Mouse (Mus musculus) small intestine, adult 2 months (tissue): ENCODE measurements around the gene AC141477.1.

Experiments
- CTCF ChIP-seq: fragments of 200-500 bp; IDR thresholded peaks from 2 replicates; pipeline ENCODE4 v1.5.1; 2012; ENCODE audit warnings: low read depth, mild to moderate bottlenecking, control low read depth, inconsistent platforms, low read length, moderate library complexity, mixed read lengths; ENCODE audit not compliant: insufficient replicate concordance, insufficient read length; ENCODE audit errors: extremely low read depth
- POLR2A ChIP-seq: fragments of 200-500 bp; IDR thresholded peaks from 2 replicates; pipeline ENCODE4 v1.6.1; 2012; ENCODE audit warnings: low read depth, mild to moderate bottlenecking, control low read depth, inconsistent platforms, low read length, moderate library complexity

DNA sequence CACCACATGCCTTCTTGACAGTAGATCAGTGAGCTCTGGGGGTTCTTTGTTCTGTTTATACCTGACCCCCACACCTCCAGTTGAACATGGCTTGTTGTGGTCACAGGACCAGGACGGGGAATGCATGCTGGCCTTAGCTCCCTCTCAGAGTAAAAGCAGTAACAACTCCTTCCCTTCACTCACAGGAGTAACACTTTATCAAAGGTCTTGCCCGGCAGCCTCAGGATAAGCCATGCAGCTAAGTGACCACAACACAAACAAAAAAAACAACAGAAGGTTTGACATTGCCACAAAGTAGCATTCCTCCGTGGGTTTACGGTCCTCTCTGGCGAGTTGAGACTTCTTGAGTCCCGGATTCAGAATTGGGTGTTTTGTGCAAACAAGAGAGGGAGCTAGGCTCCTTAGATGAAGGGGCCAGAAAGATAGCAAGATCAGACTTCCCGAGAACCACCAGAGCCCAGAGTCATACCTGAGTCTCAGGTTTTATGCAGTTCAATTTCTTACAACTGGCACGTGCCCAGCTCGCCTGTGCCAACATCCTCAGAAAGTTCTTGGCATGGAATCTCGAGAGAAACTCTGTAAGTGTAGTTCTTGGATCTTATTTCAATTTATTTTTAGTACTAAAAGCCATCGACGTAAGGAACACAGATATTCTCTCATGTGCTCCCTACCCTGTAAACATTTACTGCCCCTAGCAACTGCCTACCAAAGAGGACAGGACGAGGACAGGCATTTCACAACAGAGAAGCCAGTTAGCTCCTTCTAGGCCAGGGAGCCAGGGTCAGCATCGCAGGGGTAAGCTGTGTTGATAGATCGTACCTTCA, 7.4 kb upstream of the AC141477.1 start:
- no peak for TF ChIP-seq CTCF
- TF ChIP-seq POLR2A: no peak
